Mouse (Mus musculus) heart, adult 9 months (tissue): Measurements from ENCODE around the gene Olfr536.
"Not testable (repeated sequence)": the region's sequence is repeated elsewhere in the genome, so short reads cannot be mapped to it uniquely, and the experiment has no call there.

Experiments used
- DNase-seq, 2 experiments: peaks; one replicate each; pipeline ENCODE4 v3.0.0; 2022; ENCODE audit warnings: low spot score in 2 of 2

The Olfr536 gene

GRCm38 (mm10) chr7:140507346-140508021 is at the start of gene Olfr536:
Olfr536 (minus strand) TSS chr7:140507396.
- not testable (repeated sequence) for DNase-seq

- no peak for DNase-seq
Observed at GRCm38 (mm10) chr7:140539746-140540145, 32.5 kb upstream of the Olfr536 start.

GRCm38 (mm10) chr7:140494702-140495101 is 12.5 kb downstream of the Olfr536 start:
- no peak for DNase-seq

DNA sequence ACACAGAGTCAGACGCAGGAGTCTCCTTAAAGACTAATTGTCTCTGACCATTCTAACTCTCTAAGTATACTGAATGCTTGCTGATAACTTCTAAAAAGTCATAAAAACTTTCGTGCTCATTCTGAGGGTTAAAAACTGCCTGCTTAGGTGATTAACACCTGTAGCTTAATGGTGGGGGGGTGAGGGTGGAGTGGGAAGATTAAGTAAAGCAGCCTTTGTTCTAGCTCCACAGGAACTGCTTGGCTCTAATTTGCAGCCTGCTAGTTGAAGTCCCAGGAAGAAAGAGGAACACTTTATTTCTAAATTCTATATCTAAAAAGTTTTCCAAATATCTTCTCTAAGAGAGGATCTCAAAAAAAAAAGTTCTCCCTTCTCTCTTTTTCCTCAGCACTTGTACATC is 13.0 kb downstream of the Olfr536 start:
- DNase-seq, result no peak

GRCm38 (mm10) chr7:140488981-140489380 is 18.2 kb downstream of the Olfr536 start:
- DNase-seq, result no peak

DNA sequence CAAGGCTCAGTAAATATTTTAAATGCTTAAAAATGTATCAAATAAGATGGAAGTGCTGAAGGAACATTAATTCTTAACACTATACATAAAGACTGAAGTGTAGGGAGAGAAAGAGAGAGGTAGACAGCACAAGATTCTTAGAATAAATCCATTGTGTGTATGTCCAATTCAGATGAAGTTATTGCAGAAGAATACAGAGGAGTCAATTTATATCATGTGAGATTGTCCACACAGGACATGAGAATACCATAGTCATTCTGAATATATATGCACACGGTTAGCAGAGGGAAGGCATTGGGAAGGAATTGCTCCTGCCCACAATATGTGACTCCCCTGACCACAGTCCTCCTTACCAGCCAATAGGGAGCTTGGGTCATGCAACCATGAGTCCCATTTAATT is 23.3 kb downstream of the Olfr536 start, which contains the start of gene Olfr535:
Gene Olfr535 (plus strand): TSS at position 301 of the 400 bp plus-strand sequence.
- no peak for DNase-seq

DNA sequence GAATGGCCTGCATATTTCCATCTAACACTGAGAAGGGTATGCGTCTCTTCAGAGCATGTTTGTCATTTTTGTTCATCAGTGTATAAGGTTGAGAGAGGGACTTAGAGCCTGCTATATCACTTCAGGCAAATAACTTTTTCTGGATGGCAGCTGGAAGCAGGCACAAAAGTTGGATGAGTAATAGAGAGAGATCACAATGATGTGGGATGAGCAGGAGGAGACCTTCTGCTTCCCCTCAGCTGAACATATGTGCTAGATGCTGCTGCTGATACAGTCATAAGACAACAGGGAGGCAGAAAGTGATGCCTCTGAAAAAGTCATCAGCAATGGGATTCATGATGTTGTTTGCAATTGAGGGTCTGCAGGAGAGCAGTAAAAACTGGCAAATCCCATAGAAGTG is 28.5 kb downstream of the Olfr536 start:
- DNase-seq, result no peak

GRCm38 (mm10) chr7:140477886-140478285 is 29.3 kb downstream of the Olfr536 start:
- DNase-seq, result no peak

DNA sequence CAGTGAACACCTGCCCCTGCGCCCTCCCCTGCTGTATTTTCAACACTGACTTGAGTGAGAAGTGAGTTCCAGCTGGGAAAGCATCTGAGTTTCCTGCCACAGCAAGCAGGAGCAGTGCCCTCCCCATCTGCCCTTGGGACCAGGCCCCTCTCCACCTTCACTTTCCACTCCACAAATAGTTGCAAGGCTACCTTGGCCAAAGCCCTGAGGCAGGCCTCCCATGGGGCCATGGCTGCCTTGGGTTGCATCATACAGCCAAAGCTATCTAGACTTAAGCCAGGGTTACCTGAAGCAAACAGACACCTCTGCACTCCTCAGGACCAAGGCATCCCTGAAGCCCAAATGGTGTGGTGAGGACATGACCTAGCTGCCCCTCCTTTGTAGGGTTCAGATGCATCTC is 44.1 kb downstream of the Olfr536 start, which contains the start of gene Olfr533:
Gene Olfr533 (plus strand): TSS at position 301 of the 400 bp plus-strand sequence.
- not testable (repeated sequence) for DNase-seq
